Mouse (Mus musculus) CH12.LX (cell line): ENCODE results near the gene Sbpl. TPM values are rescaled to one million over a fixed set of nuclear protein-coding genes. Genes with fewer than 3 reads are reported as not detected.

Experiments used
- DNase-seq: peaks from one replicate; pipeline ENCODE4 v3.0.0-alpha.2; 2013; ENCODE audit errors: extremely low read depth
- H3K27ac ChIP-seq: 2 replicates; pipeline ENCODE4 v1.5.1; 2012; ENCODE audit warnings: low read depth, mild to moderate bottlenecking, control low read depth, moderate library complexity; ENCODE audit not compliant: insufficient read depth
- H3K27me3 ChIP-seq: replicated peaks from 2 replicates; pipeline ENCODE3; 2012; ENCODE audit warnings: inconsistent platforms
- H3K36me3 ChIP-seq, 2 experiments: replicated peaks in 1 of 2; 2 replicates each; pipeline versions ENCODE3 to v1.6.1; 2012; ENCODE audit warnings: inconsistent platforms in 1 of 2, low read length in 1 of 2, mild to moderate bottlenecking in 1 of 2, mixed read lengths in 1 of 2, moderate library complexity in 1 of 2; ENCODE audit not compliant: control insufficient read depth in 1 of 2, insufficient read depth in 1 of 2
- H3K4me1 ChIP-seq, 2 experiments: 2 replicates each; pipeline ENCODE4 v1.6.1; 2012; ENCODE audit warnings: inconsistent platforms in 1 of 2, moderate library complexity in 1 of 2; ENCODE audit not compliant: insufficient read depth in 2 of 2, control insufficient read depth in 1 of 2
- H3K4me2 ChIP-seq: 2 replicates; pipeline ENCODE4 v1.6.1; 2012; ENCODE audit warnings: low read depth, mild to moderate bottlenecking, control low read depth; ENCODE audit not compliant: poor library complexity, insufficient read depth, severe bottlenecking
- H3K4me3 ChIP-seq, 3 experiments: fragments of 150-350 bp in 1 of 3; sonication (generic) in 1 of 3; replicated peaks in 1 of 3; 2 replicates each; pipeline versions ENCODE3 to v1.5.1; 2011 to 2012; ENCODE audit warnings: low read depth in 2 of 3, low read length in 2 of 3, mild to moderate bottlenecking in 2 of 3, moderate library complexity in 2 of 3, control low read depth in 1 of 3, improper control_type of control experiment in 1 of 3, inconsistent platforms in 1 of 3, mixed read lengths in 1 of 3; ENCODE audit not compliant: poor library complexity in 1 of 3
- H3K79me2 ChIP-seq: replicated peaks from 2 replicates; pipeline ENCODE4 v1.6.1; 2012; ENCODE audit warnings: mild to moderate bottlenecking, moderate library complexity; ENCODE audit not compliant: control insufficient read depth, poor library complexity, insufficient read depth, severe bottlenecking; ENCODE audit errors: extremely low read depth
- H3K9ac ChIP-seq: 2 replicates; pipeline ENCODE4 v1.6.1; 2012; ENCODE audit warnings: low read depth, mild to moderate bottlenecking, control low read depth, moderate library complexity; ENCODE audit not compliant: insufficient read depth
- H3K9me3 ChIP-seq: replicated peaks from 2 replicates; pipeline ENCODE3; 2012; ENCODE audit warnings: low read length, inconsistent platforms, mixed read lengths
- CHD1 ChIP-seq: IDR thresholded peaks from 2 replicates; pipeline ENCODE4 v1.6.1; 2012; ENCODE audit warnings: low read depth, low read length, improper control_type of control experiment, inconsistent platforms
- CTCF ChIP-seq, 2 experiments: IDR thresholded peaks in 1 of 2; conservative IDR thresholded peaks in 1 of 2; 2 replicates each; pipeline ENCODE4 v1.5.1; 2011 to 2012; ENCODE audit warnings: low read depth in 2 of 2, low read length in 2 of 2, improper control_type of control experiment in 1 of 2, inconsistent platforms in 1 of 2, mild to moderate bottlenecking in 1 of 2, moderate library complexity in 1 of 2
- ELF1 ChIP-seq: IDR thresholded peaks from 2 replicates; pipeline ENCODE4 v1.6.1; 2014; ENCODE audit warnings: low read depth, mild to moderate bottlenecking, inconsistent platforms, low read length, improper control_type of control experiment
- GABPA ChIP-seq: IDR thresholded peaks from 2 replicates; pipeline ENCODE4 v1.6.1; 2012; ENCODE audit warnings: low read depth, low read length, improper control_type of control experiment, inconsistent platforms; ENCODE audit not compliant: insufficient replicate concordance
- HCFC1 ChIP-seq: IDR thresholded peaks from 2 replicates; pipeline ENCODE4 v1.6.1; 2012; ENCODE audit warnings: low read depth, mild to moderate bottlenecking, inconsistent platforms, low read length, improper control_type of control experiment
- IRF4 ChIP-seq: IDR thresholded peaks from 2 replicates; pipeline ENCODE4 v1.6.1; 2014; ENCODE audit warnings: low read depth, mild to moderate bottlenecking, inconsistent platforms, low read length, improper control_type of control experiment
- KAT2A ChIP-seq: IDR thresholded peaks from 2 replicates; pipeline ENCODE4 v1.6.1; 2012; ENCODE audit warnings: low read length, improper control_type of control experiment, inconsistent platforms; ENCODE audit not compliant: insufficient replicate concordance
- MAX ChIP-seq: IDR thresholded peaks from 2 replicates; pipeline ENCODE4 v1.6.1; 2011; ENCODE audit warnings: low read length, improper control_type of control experiment
- MAZ ChIP-seq: IDR thresholded peaks from 2 replicates; pipeline ENCODE4 v1.6.1; 2012; ENCODE audit warnings: low read depth, mild to moderate bottlenecking, inconsistent platforms, low read length, improper control_type of control experiment, moderate library complexity
- MEF2A ChIP-seq: IDR thresholded peaks from 2 replicates; pipeline ENCODE4 v1.6.1; 2014; ENCODE audit warnings: low read depth, mild to moderate bottlenecking, inconsistent platforms, low read length, improper control_type of control experiment, borderline replicate concordance
- NRF1 ChIP-seq: IDR thresholded peaks from 2 replicates; pipeline ENCODE4 v1.6.1; 2014; ENCODE audit warnings: low read depth, mild to moderate bottlenecking, inconsistent platforms, low read length, improper control_type of control experiment, moderate library complexity
- PAX5 ChIP-seq: IDR thresholded peaks from 2 replicates; pipeline ENCODE4 v1.6.1; 2012; ENCODE audit warnings: low read length, inconsistent platforms, mixed read lengths
- POLR2AphosphoS2 ChIP-seq: IDR thresholded peaks from 2 replicates; pipeline ENCODE4 v1.6.1; 2011; ENCODE audit warnings: low read depth, low read length, improper control_type of control experiment
- RAD21 ChIP-seq: IDR thresholded peaks from 2 replicates; pipeline ENCODE4 v1.6.1; 2011; ENCODE audit warnings: low read depth, mild to moderate bottlenecking, low read length, improper control_type of control experiment, moderate library complexity
- RCOR1 ChIP-seq: conservative IDR thresholded peaks from 2 replicates; pipeline ENCODE4 v1.6.1; 2012; ENCODE audit warnings: low read depth, mild to moderate bottlenecking, inconsistent platforms, low read length, improper control_type of control experiment
- SMC3 ChIP-seq: IDR thresholded peaks from 2 replicates; pipeline ENCODE4 v1.6.1; 2011; ENCODE audit warnings: low read depth, low read length, improper control_type of control experiment
- UBTF ChIP-seq: IDR thresholded peaks from 2 replicates; pipeline ENCODE4 v1.6.1; 2012; ENCODE audit warnings: low read depth, mild to moderate bottlenecking, inconsistent platforms, low read length, improper control_type of control experiment, moderate library complexity
- USF2 ChIP-seq: conservative IDR thresholded peaks from 2 replicates; pipeline ENCODE4 v1.6.1; 2011; ENCODE audit warnings: low read depth, low read length, improper control_type of control experiment
- ZC3H11A ChIP-seq: IDR thresholded peaks from 2 replicates; pipeline ENCODE4 v1.6.1; 2012; ENCODE audit warnings: low read depth, mild to moderate bottlenecking, inconsistent platforms, low read length, improper control_type of control experiment
- ZKSCAN1 ChIP-seq: IDR thresholded peaks from 2 replicates; pipeline ENCODE4 v1.6.1; 2012; ENCODE audit warnings: low read depth, inconsistent platforms, low read length, improper control_type of control experiment, borderline replicate concordance
- ZNF384 ChIP-seq: IDR thresholded peaks from 2 replicates; pipeline ENCODE4 v1.6.1; 2012; ENCODE audit warnings: low read depth, low read length, improper control_type of control experiment, inconsistent platforms
- dilution Hi-C: fragments of 300-500 bp; cut with MboI; formaldehyde crosslinking; loops from 2 replicates; pipeline ENCODE4 v1.14.3; 2020; ENCODE audit warnings: low sequenced_read_pairs; ENCODE audit not compliant: extremely low pct_unique_long_range_greater_than_20kb, extremely low pct_ligation_motif_present
- in situ Hi-C: fragments of 300-500 bp; cut with MboI; formaldehyde crosslinking; loops from 3 replicates; pipeline ENCODE4 v1.14.3; 2019; ENCODE audit warnings: low sequenced_read_pairs, low pct_ligation_motif_present, low pct_unique_long_range_greater_than_20kb, mixed read lengths
- polyA plus RNA-seq: library from polyadenylated mRNA; unstranded; fragments of >175 nt; gene quantifications from 2 replicates; pipeline ENCODE4 v1.2.1, GENCODE M21; 2012; ENCODE audit warnings: low read depth; ENCODE audit not compliant: insufficient read length
- total RNA-seq, 2 experiments: library from RNA; depleted of rRNA; stranded (reverse); fragments of 300-350 nt in 1 of 2; fragments of >200 nt in 1 of 2; gene quantifications; 2 replicates each; pipeline ENCODE4 v1.2.3; 2012 to 2014

Gene Sbpl
- total and polyA plus RNA-seq, 3 experiments = not detected

- Histone ChIP-seq H3K4me1 (peaks cover 2 to 8% of the 10 kb centered on the region in 2 experiments; a peak in 3 of 4 replicates), H3K27ac (no peak overlapping the region), H3K9me3 (peaks cover 4% of the 10 kb centered on the region), H3K79me2 (no peaks in the 10 kb centered on the region), H3K9ac (no peak overlapping the region), H3K4me3 (no peak overlapping the region), H3K36me3 (no peaks in the 10 kb centered on the region), H3K27me3 (peaks cover 76% of the 10 kb centered on the region), H3K4me2 (no peak overlapping the region)
- dilution Hi-C loops = no loop called here
- in situ Hi-C loops = no loop called here
- no peak for TF ChIP-seq IRF4
- no peak for TF ChIP-seq MAZ
- no peak for TF ChIP-seq ZC3H11A
- TF ChIP-seq ELF1 = no peak
- no peak for DNase-seq
Measured at GRCm38 (mm10) chr17:24000404-24000803, 45.3 kb upstream of the Sbpl start.

- Histone ChIP-seq H3K27me3 (peaks cover 80% of the 10 kb centered on the region), H3K36me3 (no peaks in the 10 kb centered on the region), H3K4me2 (no peak overlapping the region), H3K4me1 (peaks cover 2 to 11% of the 10 kb centered on the region in 2 experiments; a peak in 3 of 4 replicates), H3K9me3 (no peaks in the 10 kb centered on the region), H3K9ac (no peak overlapping the region), H3K4me3 (no peak overlapping the region), H3K27ac (no peak overlapping the region), H3K79me2 (no peaks in the 10 kb centered on the region)
- no peak for TF ChIP-seq RAD21
- in situ Hi-C loops = no loop called here
- dilution Hi-C loops = no loop called here
- no peak for DNase-seq
Measured at GRCm38 (mm10) chr17:23998383-23998782, 43.3 kb upstream of the Sbpl start.

GRCm38 (mm10) chr17:23997901-23998300 lies 42.8 kb upstream of the Sbpl start, which contains the start of gene Prss22:
Prss22 (minus strand) TSS chr17:23998100.
- Histone ChIP-seq H3K79me2 (no peaks in the 10 kb centered on the region), H3K9me3 (no peaks in the 10 kb centered on the region), H3K4me1 (peaks cover 6 to 15% of the 10 kb centered on the region in 2 experiments), H3K4me2 (no peak within 1 kb of the TSS), H3K9ac (no peak within 1 kb of the TSS), H3K4me3 (no peak within 1 kb of the TSS), H3K36me3 (no peaks in the 10 kb centered on the region), H3K27me3 (peaks cover 78% of the 10 kb centered on the region), H3K27ac (no peak within 1 kb of the TSS)
- dilution Hi-C loops = no loop called here
- in situ Hi-C loops = no loop called here
- TF ChIP-seq SMC3 (no peak), HCFC1 (no peak), ZNF384 (no peak), CHD1 (no peak), GABPA (no peak), CTCF (conservative IDR thresholded peaks at IDR 0.05 in 1 of 2, IDR thresholded peaks at IDR 0.05 in 1 of 2; ENCODE audit: low read depth in 2 of 2, low read length in 2 of 2) (no peak), PAX5 (no peak), RAD21 (no peak), IRF4 (no peak), MEF2A (no peak), RCOR1 (no peak), NRF1 (no peak), ELF1 (no peak), UBTF (no peak), KAT2A (no peak), ZKSCAN1 (no peak), USF2 (no peak), MAX (no peak), MAZ (no peak), POLR2AphosphoS2 (no peak)
- no peak for DNase-seq
